Mouse (Mus musculus) heart, embryonic 16.5 days (tissue): ENCODE measurements around the gene Ncoa3. TPM values are rescaled to one million over a fixed set of nuclear protein-coding genes. Genes with fewer than 3 reads are reported as not detected.

Source experiments
- ATAC-seq: fragments of 200-750 bp; cut with Nextera tagmentation; replicated peaks from 2 replicates; pipeline ENCODE4 v1.8.0; 2017; ENCODE audit warnings: moderate number of reproducible peaks; ENCODE audit not compliant: insufficient read depth, low FRiP score; ENCODE audit errors: extremely low read depth
- H3K27ac ChIP-seq: fragments of 300-500 bp; sonication (generic); 2 replicates; pipeline ENCODE4 v1.5.1; 2014; ENCODE audit warnings: mild to moderate bottlenecking, low read length, control low read depth, moderate library complexity
- H3K27me3 ChIP-seq: fragments of 300-500 bp; sonication (generic); 2 replicates; pipeline ENCODE4 v1.6.1; 2014; ENCODE audit warnings: low read length, mixed read lengths; ENCODE audit not compliant: control insufficient read depth, insufficient read depth
- H3K36me3 ChIP-seq: fragments of 300-500 bp; sonication (generic); 2 replicates; pipeline ENCODE4 v1.6.1; 2014; ENCODE audit not compliant: control insufficient read depth, insufficient read depth
- H3K4me1 ChIP-seq: fragments of 300-500 bp; sonication (generic); 2 replicates; pipeline ENCODE4 v1.6.1; 2014; ENCODE audit warnings: low read length, mixed read lengths; ENCODE audit not compliant: control insufficient read depth, insufficient read depth
- H3K4me2 ChIP-seq: fragments of 300-500 bp; sonication (generic); 2 replicates; pipeline ENCODE4 v1.6.1; 2014; ENCODE audit warnings: low read depth, mild to moderate bottlenecking, control low read depth, low read length
- H3K4me3 ChIP-seq: fragments of 300-500 bp; sonication (generic); 2 replicates; pipeline ENCODE4 v1.5.1; 2014; ENCODE audit warnings: mild to moderate bottlenecking, control low read depth, low read length
- H3K9ac ChIP-seq: fragments of 300-500 bp; sonication (generic); 2 replicates; pipeline ENCODE4 v1.6.1; 2014; ENCODE audit warnings: low read length, control low read depth
- H3K9me3 ChIP-seq: fragments of 300-500 bp; sonication (generic); replicated peaks from 2 replicates; pipeline ENCODE4 v1.6.1; 2016; ENCODE audit warnings: low read length; ENCODE audit not compliant: control insufficient read depth
- WGBS: fragments of 180-500 bp; shearing (Covaris S2); extraction: QIAGEN DNeasy Blood & Tissue Kit; methylation state at CpG from one replicate; pipeline ENCODE4 v1.1.7; 2014; 5-methylcytosine and 5-hydroxymethylcytosine counted together
- polyA plus RNA-seq: library from polyadenylated mRNA; unstranded; fragments of >200 nt; fragmentation: Nextera tagmentation; extraction: Ambion mirVana; gene quantifications from 2 replicates; pipeline ENCODE4 v1.2.1, GENCODE M21; 2015

Gene Ncoa3
- polyA plus RNA-seq, 1 experiment from 2014 or later = 9.5 TPM

DNA sequence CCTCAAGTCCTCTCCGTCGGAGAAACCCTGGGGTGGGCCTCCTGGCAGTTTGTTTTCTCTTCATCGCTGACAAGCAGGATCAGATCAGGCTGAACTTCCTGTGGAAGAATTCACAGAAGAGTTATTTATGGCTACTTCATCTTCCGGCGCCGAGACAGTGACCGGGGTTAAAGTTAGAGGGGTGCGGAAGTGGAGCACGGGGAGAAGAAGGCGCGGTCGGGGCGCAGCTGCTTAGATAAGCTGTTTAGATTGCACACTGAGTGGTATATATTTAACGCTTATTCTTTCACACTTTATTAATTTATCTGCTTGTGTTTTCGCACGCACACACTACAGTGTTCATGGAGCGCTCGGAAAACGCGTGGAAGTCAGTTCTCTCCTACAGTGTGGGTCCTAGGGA lies 37.6 kb upstream of the Ncoa3 start:
- 27% methylated on average over 20 of the region's 20 CpGs for WGBS
- Histone ChIP-seq H3K9me3 (no peaks in the 10 kb centered on the region), H3K36me3 (no peaks in the 10 kb centered on the region), H3K27ac (peak overlapping the region; percentile 68), H3K27me3 (no peaks in the 10 kb centered on the region), H3K9ac (peak overlapping the region; percentile 18; the same call in 1 of the 2 replicates), H3K4me3 (no peak overlapping the region), H3K4me1 (peaks cover 14% of the 10 kb centered on the region), H3K4me2 (peak overlapping the region; percentile 32; the same call in 1 of the 2 replicates)
- 0 out of 2 replicates have a peak, but pooled peaks have one; percentile 46 for ATAC-seq

DNA sequence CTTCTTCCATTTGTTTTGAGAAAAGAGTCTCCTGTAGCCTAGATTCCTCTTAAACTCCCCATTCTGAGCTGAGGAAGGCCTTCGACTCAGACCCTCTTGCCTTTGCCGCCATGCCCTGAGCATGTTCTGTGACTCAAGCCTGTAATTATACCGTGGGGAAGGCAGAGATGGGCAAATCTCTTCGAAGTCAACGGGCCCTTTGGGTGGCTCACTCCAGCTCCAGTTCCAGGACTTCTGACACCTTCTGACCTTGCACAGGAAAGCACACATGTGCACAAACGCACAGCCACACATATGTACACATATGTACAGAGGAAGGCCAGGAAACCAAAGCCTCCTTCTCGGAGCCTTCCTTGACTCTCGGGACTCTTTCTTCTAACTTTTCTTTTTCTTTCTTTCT lies 37.0 kb upstream of the Ncoa3 start:
- H3K9me3 ChIP-seq = no peaks in the 10 kb centered on the region
- no peak for ATAC-seq
- H3K27ac ChIP-seq = peak overlapping the region; percentile 68
- no peaks in the 10 kb centered on the region for H3K36me3 ChIP-seq
- WGBS = 80% methylated on average over 8 of the region's 8 CpGs
- no peak overlapping the region for H3K9ac ChIP-seq
- H3K4me3 ChIP-seq = no peak overlapping the region
- no peak overlapping the region for H3K4me2 ChIP-seq
- H3K4me1 ChIP-seq = peaks cover 14% of the 10 kb centered on the region
- H3K27me3 ChIP-seq = no peaks in the 10 kb centered on the region

- WGBS = 69% methylated on average over 7 of the region's 7 CpGs
- no peak for ATAC-seq
- H3K9ac ChIP-seq = no peak overlapping the region
- H3K36me3 ChIP-seq = no peaks in the 10 kb centered on the region
- H3K9me3 ChIP-seq = no peaks in the 10 kb centered on the region
- peaks cover 14% of the 10 kb centered on the region for H3K4me1 ChIP-seq
- no peak overlapping the region for H3K4me3 ChIP-seq
- H3K4me2 ChIP-seq = no peak overlapping the region
- no peak overlapping the region for H3K27ac ChIP-seq
- no peaks in the 10 kb centered on the region for H3K27me3 ChIP-seq
Observed at GRCm38 (mm10) chr2:165956096-165956740, 36.2 kb upstream of the Ncoa3 start.

DNA sequence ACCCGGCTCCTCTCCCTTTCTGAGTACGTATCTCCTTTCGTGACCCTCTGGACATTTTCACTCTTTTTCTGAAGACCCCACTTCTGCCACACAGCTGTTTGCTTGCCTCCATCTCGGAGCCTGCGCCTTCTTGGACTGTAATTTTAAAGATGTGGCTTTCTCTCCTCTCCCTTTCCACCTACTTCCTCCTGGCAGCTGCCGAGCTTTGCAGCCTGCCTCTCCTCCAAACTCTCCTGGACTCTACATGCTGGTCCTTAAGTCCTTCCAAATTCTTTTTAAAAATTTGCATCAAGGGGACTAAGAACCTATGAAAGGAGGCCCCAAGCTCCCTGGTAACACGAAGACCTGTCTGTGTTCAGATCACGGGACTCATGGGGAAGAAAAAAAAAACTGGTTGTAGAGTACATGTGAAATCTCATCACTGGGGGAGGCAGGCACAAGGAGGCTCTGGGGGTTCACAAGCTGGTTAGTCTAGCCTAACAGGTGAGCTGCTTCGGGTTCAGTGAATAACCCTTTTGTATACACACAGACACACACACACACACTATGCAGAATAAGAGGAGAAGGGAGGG lies 35.1 kb upstream of the Ncoa3 start:
- no peaks in the 10 kb centered on the region for H3K36me3 ChIP-seq
- ATAC-seq = no peak
- H3K4me3 ChIP-seq = no peak overlapping the region
- H3K27me3 ChIP-seq = no peaks in the 10 kb centered on the region
- 73% methylated on average over 9 of the region's 9 CpGs for WGBS
- no peak overlapping the region for H3K27ac ChIP-seq
- H3K4me2 ChIP-seq = no peak overlapping the region
- no peaks in the 10 kb centered on the region for H3K9me3 ChIP-seq
- no peak overlapping the region for H3K9ac ChIP-seq
- H3K4me1 ChIP-seq = peaks cover 8% of the 10 kb centered on the region

- Histone ChIP-seq H3K36me3 (no peaks in the 10 kb centered on the region), H3K4me2 (no peak overlapping the region), H3K9me3 (no peaks in the 10 kb centered on the region), H3K9ac (no peak overlapping the region), H3K27ac (no peak overlapping the region), H3K4me3 (no peak overlapping the region), H3K27me3 (no peaks in the 10 kb centered on the region), H3K4me1 (peaks cover 8% of the 10 kb centered on the region)
- WGBS = 87% methylated on average over 6 of the region's 6 CpGs
- ATAC-seq = no peak
Observed at GRCm38 (mm10) chr2:165958556-165958955, 33.9 kb upstream of the Ncoa3 start.

GRCm38 (mm10) chr2:165960695-165961094 lies 31.7 kb upstream of the Ncoa3 start:
- no peak overlapping the region for H3K9ac ChIP-seq
- H3K4me3 ChIP-seq = no peak overlapping the region
- H3K9me3 ChIP-seq = no peaks in the 10 kb centered on the region
- H3K27me3 ChIP-seq = no peaks in the 10 kb centered on the region
- H3K36me3 ChIP-seq = no peaks in the 10 kb centered on the region
- ATAC-seq = no peak
- H3K4me1 ChIP-seq = no peaks in the 10 kb centered on the region
- H3K4me2 ChIP-seq = no peak overlapping the region
- no peak overlapping the region for H3K27ac ChIP-seq
- WGBS = 79% methylated on average over 3 of the region's 3 CpGs

- Histone ChIP-seq H3K4me1 (peaks cover 3% of the 10 kb centered on the region; the same call in 1 of the 2 replicates), H3K4me3 (no peak overlapping the region), H3K9ac (no peak overlapping the region), H3K27me3 (no peaks in the 10 kb centered on the region), H3K36me3 (no peaks in the 10 kb centered on the region), H3K4me2 (no peak overlapping the region), H3K9me3 (no peaks in the 10 kb centered on the region), H3K27ac (no peak overlapping the region)
- ATAC-seq = no peak
- WGBS = 49% methylated on average over 5 of the region's 5 CpGs
Observed at GRCm38 (mm10) chr2:165962824-165963223, 29.6 kb upstream of the Ncoa3 start.

GRCm38 (mm10) chr2:165964121-165964520 lies 28.3 kb upstream of the Ncoa3 start:
- no peak for ATAC-seq
- no peaks in the 10 kb centered on the region for H3K27me3 ChIP-seq
- no peaks in the 10 kb centered on the region for H3K36me3 ChIP-seq
- no peak overlapping the region for H3K4me2 ChIP-seq
- 36% methylated on average over 4 of the region's 4 CpGs for WGBS
- H3K27ac ChIP-seq = no peak overlapping the region
- peaks cover 14% of the 10 kb centered on the region for H3K4me1 ChIP-seq
- H3K9ac ChIP-seq = no peak overlapping the region
- no peak overlapping the region for H3K4me3 ChIP-seq
- H3K9me3 ChIP-seq = no peaks in the 10 kb centered on the region

GRCm38 (mm10) chr2:165967076-165967475 lies 25.4 kb upstream of the Ncoa3 start:
- no peaks in the 10 kb centered on the region for H3K27me3 ChIP-seq
- no peaks in the 10 kb centered on the region for H3K36me3 ChIP-seq
- ATAC-seq = no peak
- H3K27ac ChIP-seq = no peak overlapping the region
- no peak overlapping the region for H3K4me3 ChIP-seq
- no peak overlapping the region for H3K9ac ChIP-seq
- no peaks in the 10 kb centered on the region for H3K9me3 ChIP-seq
- 83% methylated on average over 2 of the region's 2 CpGs for WGBS
- peaks cover 18% of the 10 kb centered on the region for H3K4me1 ChIP-seq
- no peak overlapping the region for H3K4me2 ChIP-seq
